Mouse (Mus musculus) cerebellum, adult 11 months (tissue): ENCODE measurements at regions not wholly inside any gene's neighbourhood (a gene's known extent, or its start where the extent isn't known, plus 50 kb on each side); places are given as distances from the start of the nearest gene placed in this dataset.

ENCODE experiments used
- DNase-seq: peaks from one replicate; pipeline ENCODE4 v3.0.0; 2022

GRCm38 (mm10) chr16:68428541-68428940 is 807.8 kb upstream of the Cadm2 start:
- no peak for DNase-seq

DNA sequence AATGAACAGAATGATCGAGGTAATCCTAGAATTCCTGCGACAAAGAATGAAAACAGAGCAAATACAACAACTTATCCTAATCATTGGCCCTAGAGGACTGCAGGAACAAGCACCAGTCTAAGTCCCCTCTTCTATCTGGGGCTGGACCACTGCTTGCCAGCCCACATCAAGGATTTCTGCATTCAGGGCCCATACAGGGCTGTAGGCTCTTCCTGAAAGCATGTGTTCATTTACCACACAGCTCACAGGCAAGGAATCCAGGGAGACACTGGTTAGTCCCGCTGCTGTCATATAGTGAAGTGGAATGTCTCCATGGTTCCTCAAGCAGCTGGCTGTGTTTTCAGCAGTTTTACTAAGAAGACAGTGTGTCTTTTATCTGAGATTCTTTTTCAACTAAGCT is 806.8 kb upstream of the Cadm2 start:
- DNase-seq: no peak

- no peak for DNase-seq
Measured at GRCm38 (mm10) chr16:68425276-68425675, 804.6 kb upstream of the Cadm2 start.

GRCm38 (mm10) chr16:68401860-68402671 is 781.4 kb upstream of the Cadm2 start:
- DNase-seq: no peak

DNA sequence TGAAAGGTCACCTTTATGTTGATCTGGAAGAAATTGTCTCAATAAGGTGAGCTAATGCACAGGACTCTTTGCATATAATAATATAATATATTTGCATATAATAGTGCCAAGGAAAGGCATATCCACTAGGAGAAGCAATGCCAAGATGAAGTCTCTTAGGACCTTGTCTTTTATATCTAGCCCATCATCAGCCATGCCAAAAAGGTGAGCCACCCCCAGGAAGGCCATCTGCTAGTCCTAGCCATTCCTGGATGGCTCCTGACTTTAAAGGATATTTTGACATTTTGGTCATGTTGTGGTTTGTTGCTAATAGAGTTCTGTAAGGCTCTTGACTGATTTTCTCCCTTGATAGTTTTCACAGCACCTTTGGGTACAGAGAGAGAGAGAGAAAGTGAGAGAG is 779.9 kb upstream of the Cadm2 start:
- DNase-seq: peak; percentile 3

DNA sequence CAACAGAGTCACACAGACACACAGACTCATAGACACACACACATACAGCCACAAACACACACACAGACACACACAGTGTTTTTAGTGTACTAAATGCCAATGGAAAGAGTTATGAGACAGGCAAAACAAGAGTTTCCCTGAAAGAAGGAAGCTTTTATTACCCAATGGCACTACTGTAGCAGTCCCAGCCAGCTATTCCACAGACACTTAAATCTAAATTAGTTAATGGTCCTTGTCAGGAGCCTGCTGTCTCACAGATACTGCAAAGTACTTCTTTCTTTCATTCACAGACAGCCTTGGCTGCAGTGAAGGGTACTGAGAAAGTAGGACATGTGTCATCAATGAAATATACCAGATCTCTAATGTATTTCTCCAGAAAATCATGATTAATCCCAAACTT is 730.4 kb upstream of the Cadm2 start:
- no peak for DNase-seq

GRCm38 (mm10) chr16:68338970-68339369 is 718.3 kb upstream of the Cadm2 start:
- no peak for DNase-seq
